Mouse (Mus musculus): Measurements from ENCODE around the gene Hoxd8.

DNA sequence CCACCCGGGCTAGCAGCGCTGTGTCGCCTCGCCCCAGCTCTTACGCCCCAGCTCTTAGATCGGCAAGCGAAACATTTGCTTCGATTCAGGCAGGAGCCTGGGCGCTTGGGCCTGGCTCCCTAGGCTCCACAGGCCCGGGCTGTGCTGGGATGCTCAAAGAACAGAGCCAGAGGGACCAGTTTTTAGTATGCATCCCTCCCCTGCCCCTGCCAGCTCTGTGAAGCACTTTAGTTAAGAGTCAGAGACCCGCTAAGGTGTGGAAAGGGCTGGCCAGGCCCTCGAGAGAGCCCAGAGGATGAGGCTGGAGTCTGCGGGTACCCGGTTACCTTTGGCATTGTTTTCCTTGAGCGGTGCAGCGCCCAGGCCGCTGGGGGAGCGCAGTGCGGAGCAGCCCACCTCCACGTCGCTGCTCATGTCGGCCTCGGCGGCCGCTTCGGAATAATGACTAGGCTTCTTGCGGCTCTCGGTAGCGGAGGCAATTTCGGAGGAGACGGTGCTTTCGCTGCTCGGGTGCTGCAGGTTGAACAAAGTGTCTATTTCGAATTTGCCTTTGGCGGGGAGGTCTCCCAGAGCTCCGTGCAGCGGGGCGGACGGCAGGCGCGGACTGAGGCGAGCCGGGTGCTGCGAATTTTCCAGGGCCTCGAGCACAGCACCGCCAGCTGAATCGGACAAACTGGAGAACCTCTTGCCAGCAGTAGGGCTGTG, 45.6 kb upstream of the Hoxd8 start:
- TF ChIP-seq EP300 (optimal IDR thresholded peaks at IDR 0.05) (no peak), CTCF (IDR thresholded peaks at IDR 0.05; ENCODE audit: low read depth) (no peak)

Measured in stomach, postnatal 0 days (tissue).